Mouse (Mus musculus) ES-E14 (cell line): ENCODE data around the gene Pex12. TPM values are rescaled to one million over a fixed set of nuclear protein-coding genes. Genes with fewer than 3 reads are reported as not detected.
"Not testable (repeated sequence)": the region's sequence is repeated elsewhere in the genome, so short reads cannot be mapped to it uniquely, and the experiment has no call there.

ENCODE experiments used
- DNase-seq: peaks from one replicate; pipeline ENCODE4 v3.0.0-alpha.2; 2013; ENCODE audit warnings: low read depth, low spot score
- H3K27ac ChIP-seq: 2 replicates; pipeline ENCODE4 v1.5.1; 2012; ENCODE audit warnings: low read depth, mild to moderate bottlenecking, low read length, moderate library complexity, mixed read lengths; ENCODE audit not compliant: poor library complexity, insufficient read depth, severe bottlenecking
- H3K36me3 ChIP-seq: 2 replicates; pipeline ENCODE4 v1.6.1; 2012; ENCODE audit warnings: mild to moderate bottlenecking, low read length, moderate library complexity, mixed read lengths; ENCODE audit not compliant: control insufficient read depth, poor library complexity, insufficient read depth, severe bottlenecking
- H3K4me1 ChIP-seq, 2 experiments: fragments of 150-350 bp in 1 of 2; sonication (generic) in 1 of 2; 2 replicates each; pipeline ENCODE4 v1.6.1; 2012; ENCODE audit warnings: low read length in 2 of 2, mild to moderate bottlenecking in 1 of 2, mixed read lengths in 1 of 2; ENCODE audit not compliant: control insufficient read depth in 2 of 2, insufficient read depth in 2 of 2, poor library complexity in 1 of 2
- H3K4me3 ChIP-seq, 2 experiments: fragments of 150-350 bp in 1 of 2; sonication (generic) in 1 of 2; 2 replicates each; pipeline ENCODE4 v1.5.1; 2012; ENCODE audit warnings: low read length in 2 of 2, low read depth in 1 of 2, mild to moderate bottlenecking in 1 of 2, mixed read lengths in 1 of 2; ENCODE audit not compliant: insufficient read depth in 1 of 2, poor library complexity in 1 of 2, severe bottlenecking in 1 of 2
- H3K9ac ChIP-seq: 2 replicates; pipeline ENCODE4 v1.6.1; 2012; ENCODE audit warnings: low read depth, mild to moderate bottlenecking, low read length, mixed read lengths; ENCODE audit not compliant: poor library complexity, insufficient read depth, severe bottlenecking
- H3K9me3 ChIP-seq: fragments of 150-350 bp; sonication (generic); 2 replicates; pipeline ENCODE4 v1.6.1; 2012; ENCODE audit warnings: low read depth, mild to moderate bottlenecking, low read length; ENCODE audit not compliant: control insufficient read depth, insufficient read depth
- CHD2 ChIP-seq: IDR thresholded peaks from 2 replicates; pipeline ENCODE4 v1.6.1; 2014; ENCODE audit warnings: mild to moderate bottlenecking, low read depth, low read length, inconsistent platforms
- HCFC1 ChIP-seq: IDR thresholded peaks from 2 replicates; pipeline ENCODE4 v1.6.1; 2012; ENCODE audit warnings: low read length, inconsistent platforms, borderline replicate concordance; ENCODE audit not compliant: insufficient read depth
- MAFK ChIP-seq: IDR thresholded peaks from 2 replicates; pipeline ENCODE4 v1.6.1; 2014; ENCODE audit warnings: mild to moderate bottlenecking, low read depth, low read length, inconsistent platforms; ENCODE audit not compliant: insufficient read depth
- ZC3H11A ChIP-seq: IDR thresholded peaks from 2 replicates; pipeline ENCODE4 v1.6.1; 2012; ENCODE audit warnings: low read depth, mild to moderate bottlenecking, inconsistent platforms, low read length, borderline replicate concordance
- ZNF384 ChIP-seq: IDR thresholded peaks from 2 replicates; pipeline ENCODE4 v1.6.1; 2012; ENCODE audit warnings: low read depth, low read length, inconsistent platforms
- in situ Hi-C, 2 experiments: fragments of 600-800 bp; cut with MboI; formaldehyde crosslinking; loops; one replicate each; pipeline ENCODE4 v1.15.1; 2025; ENCODE audit warnings: low sequenced_read_pairs in 2 of 2, inconsistent platforms in 1 of 2; ENCODE audit not compliant: unreplicated experiment in 2 of 2
- total RNA-seq: library from RNA; depleted of rRNA; stranded (reverse); fragments of 300-350 nt; gene quantifications from 2 replicates; pipeline ENCODE4 v1.2.3, GENCODE M21; 2012

Gene Pex12
- total RNA-seq, 1 experiment: 10.0 TPM

DNA sequence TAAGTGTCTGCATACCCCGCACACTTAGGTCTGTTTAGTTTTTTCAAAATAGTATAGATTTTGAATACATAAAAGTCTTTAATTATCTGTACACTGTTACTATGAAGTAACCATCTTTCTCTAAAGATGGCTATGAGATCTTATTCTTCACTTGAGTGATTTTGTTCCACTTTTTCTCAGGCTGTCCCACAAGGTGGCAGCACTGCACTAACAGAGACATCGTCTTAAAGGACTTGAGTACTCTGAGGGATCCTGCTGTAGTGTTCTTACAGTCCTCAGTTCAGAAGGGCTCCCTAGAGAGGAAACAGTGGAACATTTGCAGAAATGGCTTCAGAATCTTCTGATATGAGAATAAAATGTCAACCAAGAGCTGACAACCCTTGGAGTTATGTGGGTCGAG lies 25.0 kb upstream of the Pex12 start:
- H3K9me3 ChIP-seq: no peaks in the 10 kb centered on the region; the same call in 1 of the 2 replicates
- no peak overlapping the region for H3K9ac ChIP-seq
- no peak overlapping the region for H3K27ac ChIP-seq
- TF ChIP-seq CHD2: no peak
- no peak for TF ChIP-seq ZC3H11A
- TF ChIP-seq MAFK: no peak
- no peak for TF ChIP-seq HCFC1
- TF ChIP-seq ZNF384: no peak
- peaks cover 2% of the 10 kb centered on the region for H3K36me3 ChIP-seq
- peak; percentile 62 for DNase-seq
- H3K4me1 ChIP-seq: no peaks in the 10 kb centered on the region
- in situ Hi-C loops: loop anchor here (5.0 to 10.0 kb wide), 2 partner anchors 95 to 97 kb away; partner anchors contain the start of gene Gas2l2 (in 1 of the 2)
- H3K4me3 ChIP-seq: no peak overlapping the region

GRCm38 (mm10) chr11:83326692-83327091 lies 24.3 kb upstream of the Pex12 start:
- H3K4me1 ChIP-seq: not testable (repeated sequence)
- in situ Hi-C loops: loop anchor here (5.0 to 10.0 kb wide), 2 partner anchors 96 to 98 kb away; partner anchors contain the start of gene Gas2l2 (in 1 of the 2)

GRCm38 (mm10) chr11:83319048-83319447 lies 16.7 kb upstream of the Pex12 start:
- no peaks in the 10 kb centered on the region for H3K4me1 ChIP-seq
- H3K9me3 ChIP-seq: no peaks in the 10 kb centered on the region; the same call in 1 of the 2 replicates
- no peak overlapping the region for H3K27ac ChIP-seq
- TF ChIP-seq MAFK: no peak
- no peak for TF ChIP-seq ZNF384
- no peak for TF ChIP-seq HCFC1
- no peak for TF ChIP-seq CHD2
- no peak for TF ChIP-seq ZC3H11A
- in situ Hi-C loops: no loop called here
- DNase-seq: no peak
- peaks cover 10% of the 10 kb centered on the region for H3K36me3 ChIP-seq
- no peak overlapping the region for H3K4me3 ChIP-seq
- H3K9ac ChIP-seq: no peak overlapping the region

More at GRCm38 (mm10) chr11:83326692-83327091, 24.3 kb upstream of the Pex12 start:
- H3K36me3 ChIP-seq, H3K4me3 ChIP-seq, H3K9me3 ChIP-seq, H3K9ac ChIP-seq, DNase-seq, H3K27ac ChIP-seq: not testable (repeated sequence)

- no peak for TF ChIP-seq MAFK
- no peak for TF ChIP-seq CHD2
- TF ChIP-seq ZC3H11A: no peak
- no peak for TF ChIP-seq ZNF384
- no peak overlapping the region for H3K27ac ChIP-seq
- no peak overlapping the region for H3K4me3 ChIP-seq
- H3K9me3 ChIP-seq: no peaks in the 10 kb centered on the region
- DNase-seq: no peak
- in situ Hi-C loops: no loop called here
- H3K9ac ChIP-seq: no peak overlapping the region
- H3K36me3 ChIP-seq: peaks cover 3% of the 10 kb centered on the region
- H3K4me1 ChIP-seq: peaks cover 0 to 2% of the 10 kb centered on the region in 2 experiments; a peak in 1 of 4 replicates
Measured at GRCm38 (mm10) chr11:83312471-83312870, 10.1 kb upstream of the Pex12 start.

- no peak overlapping the region for H3K27ac ChIP-seq
- in situ Hi-C loops: no loop called here
- no peak overlapping the region for H3K9ac ChIP-seq
- H3K9me3 ChIP-seq: no peaks in the 10 kb centered on the region
- no peak for DNase-seq
- H3K4me1 ChIP-seq: peaks cover 0 to 2% of the 10 kb centered on the region in 2 experiments; a peak in 1 of 4 replicates
- TF ChIP-seq ZC3H11A (no peak), ZNF384 (no peak), HCFC1 (no peak), MAFK (no peak), CHD2 (no peak)
- H3K4me3 ChIP-seq: no peak overlapping the region
- no peaks in the 10 kb centered on the region; the same call in 1 of the 2 replicates for H3K36me3 ChIP-seq
Measured at GRCm38 (mm10) chr11:83306700-83307253, 4.4 kb upstream of the Pex12 start.
